Mouse (Mus musculus) embryonic facial prominence, embryonic 11.5 days (tissue): ENCODE data around the gene Nphp4. TPM values are rescaled to one million over a fixed set of nuclear protein-coding genes. Genes with fewer than 3 reads are reported as not detected.
A peak's percentile ranks its signal among the peaks of the same experiment; 100 is the strongest.

ENCODE experiments used
- ATAC-seq: fragments of 200-750 bp; cut with Nextera tagmentation; replicated peaks from 2 replicates; pipeline ENCODE4 v1.8.0; 2017; ENCODE audit warnings: low read depth; ENCODE audit not compliant: insufficient number of reproducible peaks, low FRiP score, low TSS enrichment
- DNase-seq: peaks from one replicate; pipeline ENCODE4 v3.0.0-alpha.2; 2015; ENCODE audit warnings: low spot score
- H3K27ac ChIP-seq: fragments of 300-500 bp; sonication (generic); replicated peaks from 2 replicates; pipeline ENCODE4 v1.5.1; 2014; ENCODE audit warnings: mild to moderate bottlenecking, low read depth, low read length, control low read depth
- H3K27me3 ChIP-seq: fragments of 300-500 bp; sonication (generic); 2 replicates; pipeline ENCODE4 v1.6.1; 2014; ENCODE audit warnings: mild to moderate bottlenecking, low read length, moderate library complexity, mixed read lengths; ENCODE audit not compliant: control insufficient read depth, insufficient read depth
- H3K36me3 ChIP-seq: fragments of 300-500 bp; sonication (generic); replicated peaks from 2 replicates; pipeline ENCODE4 v1.6.1; 2014; ENCODE audit warnings: low read depth, mild to moderate bottlenecking, low read length, moderate library complexity, mixed read lengths; ENCODE audit not compliant: control insufficient read depth, insufficient read depth
- H3K4me1 ChIP-seq: fragments of 300-500 bp; sonication (generic); 2 replicates; pipeline ENCODE4 v1.6.1; 2014; ENCODE audit warnings: low read length, mixed read lengths; ENCODE audit not compliant: control insufficient read depth, insufficient read depth
- H3K4me2 ChIP-seq: fragments of 300-500 bp; sonication (generic); 2 replicates; pipeline ENCODE4 v1.6.1; 2014; ENCODE audit warnings: low read depth, mild to moderate bottlenecking, control low read depth, low read length, moderate library complexity
- H3K4me3 ChIP-seq: fragments of 300-500 bp; sonication (generic); 2 replicates; pipeline ENCODE4 v1.5.1; 2014; ENCODE audit warnings: low read depth, low read length, control low read depth
- H3K9ac ChIP-seq: fragments of 300-500 bp; sonication (generic); replicated peaks from 2 replicates; pipeline ENCODE4 v1.6.1; 2014; ENCODE audit warnings: mild to moderate bottlenecking, control low read depth, low read length
- H3K9me3 ChIP-seq: fragments of 300-500 bp; sonication (generic); replicated peaks from 2 replicates; pipeline ENCODE4 v1.6.1; 2016; ENCODE audit warnings: mild to moderate bottlenecking, low read length, inconsistent platforms, mixed read lengths; ENCODE audit not compliant: control insufficient read depth
- WGBS: fragments of 180-500 bp; shearing (Covaris S2); extraction: QIAGEN DNeasy Blood & Tissue Kit; methylation state at CpG from one replicate; pipeline ENCODE4 v1.1.7; 2014; 5-methylcytosine and 5-hydroxymethylcytosine counted together
- polyA plus RNA-seq: library from polyadenylated mRNA; unstranded; fragments of >200 nt; fragmentation: Nextera tagmentation; extraction: Ambion mirVana; gene quantifications from 2 replicates; pipeline ENCODE4 v1.2.1, GENCODE M21; 2014

Gene Nphp4
- 2.2 and 2.9 TPM in 2 replicates for polyA plus RNA-seq

DNA sequence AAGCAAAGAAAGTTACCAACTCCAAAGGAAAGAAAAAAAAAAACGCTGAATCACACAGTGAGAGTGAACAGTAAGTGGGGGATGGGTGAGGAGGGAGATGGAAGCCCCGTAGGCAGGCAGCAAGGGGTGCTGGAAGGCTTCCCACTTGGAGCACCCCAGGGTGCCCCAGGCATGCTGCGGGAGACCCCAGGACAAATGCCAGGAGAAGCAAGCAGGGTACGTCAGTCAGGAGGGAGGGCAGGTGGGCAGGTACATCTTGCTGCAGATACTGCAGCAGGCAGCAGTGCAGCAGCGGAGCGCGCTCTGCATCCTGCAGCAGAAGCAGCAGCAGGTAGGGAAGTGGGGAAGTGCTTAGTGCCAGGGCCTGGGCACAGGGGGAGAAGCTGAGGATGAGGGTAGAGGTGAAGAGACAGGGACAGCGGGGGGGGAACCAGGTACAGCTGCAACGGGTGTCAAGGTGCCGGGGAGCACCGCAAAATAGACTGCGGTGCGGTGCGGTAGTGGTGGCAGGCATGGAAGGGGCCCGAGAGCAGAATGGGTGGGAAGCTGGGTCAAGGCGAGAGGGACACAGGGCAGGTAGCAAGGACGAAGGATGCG lies at the start of gene Nphp4:
TSS of gene Nphp4 (plus strand) at position 280 of the 597 bp plus-strand sequence.
- Histone ChIP-seq H3K27me3 (peaks cover 9% of the 10 kb centered on the region), H3K27ac (no peak within 1 kb of the TSS), H3K4me2 (peak within 1 kb of the TSS; percentile 53), H3K9me3 (no peaks in the 10 kb centered on the region), H3K36me3 (no peaks in the 10 kb centered on the region), H3K4me3 (peak within 1 kb of the TSS; percentile 70), H3K4me1 (peaks cover 3% of the 10 kb centered on the region), H3K9ac (peak within 1 kb of the TSS; percentile 90)
- WGBS = 2% methylated on average over 18 of the region's 18 CpGs
- DNase-seq = no peak
- ATAC-seq = no peak

DNA sequence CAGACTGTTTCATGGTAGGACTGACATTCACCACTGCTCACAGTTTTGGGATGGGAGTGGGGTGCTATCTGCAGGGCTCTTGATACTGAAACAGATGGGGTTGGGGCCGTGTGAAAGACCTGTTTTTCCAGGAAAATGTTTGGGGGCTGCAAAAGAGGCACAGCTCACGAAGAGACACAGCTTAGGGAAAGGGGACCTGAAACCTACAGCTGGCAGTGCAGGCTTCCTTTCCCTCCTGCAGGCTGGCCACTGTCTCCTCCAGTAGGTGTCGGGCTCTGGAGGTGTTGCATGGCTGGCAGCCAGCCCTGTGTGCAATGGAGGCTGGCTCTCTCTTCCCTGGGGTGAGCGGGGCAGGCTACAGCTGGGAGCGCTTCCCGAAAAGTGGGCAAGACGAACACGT lies 48.2 kb upstream of the Nphp4 start:
- no peak for DNase-seq
- WGBS = 55% methylated on average over 8 of the region's 8 CpGs
- H3K36me3 ChIP-seq = no peaks in the 10 kb centered on the region
- no peak overlapping the region for H3K9ac ChIP-seq
- no peaks in the 10 kb centered on the region for H3K4me1 ChIP-seq
- H3K4me2 ChIP-seq = no peak overlapping the region
- no peak for ATAC-seq
- no peaks in the 10 kb centered on the region for H3K9me3 ChIP-seq
- H3K27me3 ChIP-seq = no peaks in the 10 kb centered on the region
- H3K4me3 ChIP-seq = no peak overlapping the region
- H3K27ac ChIP-seq = no peak overlapping the region

DNA sequence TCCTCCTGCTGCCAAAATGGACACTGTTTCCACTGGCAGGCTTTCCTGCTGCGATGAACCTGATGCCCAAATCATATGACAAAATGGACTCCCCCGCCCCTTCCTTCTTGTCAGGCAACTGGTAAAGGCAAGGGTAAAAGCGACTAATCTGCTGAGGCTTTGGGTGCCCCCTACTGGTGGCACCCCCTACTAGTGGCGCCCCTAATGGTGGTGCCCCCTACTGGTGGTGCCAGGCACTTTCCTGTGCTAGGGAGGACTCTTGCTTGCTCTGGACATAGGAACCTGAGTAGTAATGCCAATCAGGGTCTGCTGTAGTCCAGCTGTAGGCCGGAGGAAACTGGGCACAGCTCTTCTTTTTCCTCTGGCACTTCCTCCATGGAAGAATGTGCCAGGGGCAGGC lies 44.2 kb upstream of the Nphp4 start:
- Histone ChIP-seq H3K9me3 (no peaks in the 10 kb centered on the region), H3K4me3 (no peak overlapping the region), H3K27ac (no peak overlapping the region), H3K4me2 (no peak overlapping the region), H3K9ac (no peak overlapping the region), H3K27me3 (no peaks in the 10 kb centered on the region), H3K36me3 (no peaks in the 10 kb centered on the region), H3K4me1 (no peaks in the 10 kb centered on the region)
- DNase-seq (peak; percentile 47), ATAC-seq (no peak)
- WGBS = 56% methylated on average over 5 of the region's 5 CpGs

DNA sequence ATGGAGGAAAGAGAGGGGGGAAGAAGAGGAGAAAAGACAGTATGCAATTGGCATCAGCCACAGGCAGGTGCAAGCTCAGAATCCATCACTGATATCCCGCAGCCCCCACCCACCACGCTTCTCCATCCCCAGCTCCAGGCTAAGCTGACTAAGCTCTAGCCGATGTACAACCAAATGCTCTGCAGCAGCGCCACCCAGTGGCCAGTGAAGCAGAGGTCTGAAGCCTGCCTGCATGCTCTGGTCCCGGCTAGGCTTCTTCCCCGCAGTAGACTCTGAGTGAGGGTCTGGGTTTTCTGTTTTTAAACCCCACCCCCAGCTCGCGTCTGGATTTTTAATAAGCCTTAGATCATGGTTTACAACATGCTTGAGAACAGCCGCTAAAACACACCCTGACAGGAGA lies 41.7 kb upstream of the Nphp4 start:
- no peaks in the 10 kb centered on the region for H3K9me3 ChIP-seq
- no peak overlapping the region for H3K27ac ChIP-seq
- 3% methylated on average over 9 of the region's 9 CpGs for WGBS
- H3K4me2 ChIP-seq = peak overlapping the region; percentile 24
- no peak overlapping the region for H3K4me3 ChIP-seq
- ATAC-seq = peak; percentile 88
- H3K4me1 ChIP-seq = no peaks in the 10 kb centered on the region
- no peak overlapping the region for H3K9ac ChIP-seq
- no peaks in the 10 kb centered on the region for H3K27me3 ChIP-seq
- DNase-seq = peak; percentile 93
- no peaks in the 10 kb centered on the region for H3K36me3 ChIP-seq

DNA sequence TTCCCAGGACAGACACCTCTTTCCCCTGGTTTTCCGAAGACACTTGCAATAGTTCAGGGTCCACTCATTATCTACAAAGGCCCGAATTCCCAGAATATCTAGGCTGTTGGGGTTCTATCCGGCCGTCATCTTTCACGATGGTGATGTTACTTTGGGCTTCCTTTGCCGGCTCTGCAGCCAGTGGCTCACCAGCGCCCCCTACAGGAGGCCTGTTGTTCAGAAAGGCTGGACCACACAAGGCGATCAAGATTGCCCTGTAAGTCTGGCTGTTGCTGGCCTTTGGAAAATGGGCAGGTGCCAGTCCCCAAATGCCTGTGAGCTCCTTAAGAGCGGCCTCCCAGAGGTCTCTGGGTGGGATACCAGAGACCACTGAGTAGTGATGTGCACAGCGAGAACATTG lies 41.3 kb upstream of the Nphp4 start:
- Histone ChIP-seq H3K4me2 (peak overlapping the region; percentile 24), H3K27me3 (no peaks in the 10 kb centered on the region), H3K9ac (no peak overlapping the region), H3K27ac (no peak overlapping the region), H3K36me3 (no peaks in the 10 kb centered on the region), H3K9me3 (no peaks in the 10 kb centered on the region), H3K4me3 (no peak overlapping the region), H3K4me1 (no peaks in the 10 kb centered on the region)
- DNase-seq (peak; percentile 80), ATAC-seq (peak; percentile 22; the same call in 1 of the 2 replicates)
- 10% methylated on average over 10 of the region's 10 CpGs for WGBS

DNA sequence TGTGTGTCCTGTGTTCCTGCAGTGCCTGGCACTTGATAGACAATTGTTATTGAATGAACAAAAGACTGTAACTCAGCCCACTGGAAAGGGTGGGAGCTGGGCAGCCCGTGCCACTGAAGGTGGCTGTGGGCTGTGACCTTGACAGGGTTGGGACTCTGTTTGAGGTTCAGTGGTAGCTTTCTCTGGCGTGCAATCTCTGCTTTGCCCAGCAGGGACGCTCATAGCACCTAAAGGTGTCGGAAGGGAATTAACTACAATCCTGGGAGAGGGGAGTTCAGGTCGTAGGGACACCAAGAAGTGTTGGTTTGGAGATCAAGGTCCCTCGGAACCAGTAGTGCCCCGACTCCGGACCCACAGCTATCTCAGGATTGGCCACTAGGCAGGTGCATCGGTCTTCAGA lies 35.6 kb upstream of the Nphp4 start:
- WGBS = 60% methylated on average over 9 of the region's 9 CpGs
- Histone ChIP-seq H3K4me3 (no peak overlapping the region), H3K27ac (no peak overlapping the region), H3K9me3 (no peaks in the 10 kb centered on the region), H3K4me1 (no peaks in the 10 kb centered on the region), H3K36me3 (no peaks in the 10 kb centered on the region), H3K4me2 (no peak overlapping the region), H3K27me3 (no peaks in the 10 kb centered on the region), H3K9ac (no peak overlapping the region)
- no peak for DNase-seq
- ATAC-seq = no peak

DNA sequence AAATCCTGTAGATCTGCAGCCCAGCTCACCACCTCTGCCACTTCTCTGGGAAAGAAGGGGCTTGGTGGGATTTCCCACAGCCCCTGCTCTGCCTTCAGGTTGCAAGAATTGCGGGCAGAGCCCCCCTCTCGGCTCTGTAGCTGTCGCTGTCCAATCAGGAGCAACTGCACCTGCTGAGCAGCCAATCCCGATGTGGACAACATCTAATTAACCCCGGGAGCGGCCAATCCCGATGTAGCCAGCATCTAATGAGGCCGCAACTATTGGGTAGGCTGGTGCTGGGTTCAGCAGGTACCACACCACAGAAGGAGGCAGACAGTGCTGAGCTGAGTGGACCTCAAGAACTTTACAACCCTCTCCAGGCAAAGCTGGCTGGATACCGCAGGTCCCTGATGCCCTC lies 35.0 kb upstream of the Nphp4 start:
- H3K4me2 ChIP-seq = no peak overlapping the region
- H3K27ac ChIP-seq = no peak overlapping the region
- ATAC-seq (no peak), DNase-seq (no peak)
- no peaks in the 10 kb centered on the region for H3K4me1 ChIP-seq
- H3K9me3 ChIP-seq = no peaks in the 10 kb centered on the region
- 30% methylated on average over 9 of the region's 9 CpGs for WGBS
- H3K4me3 ChIP-seq = no peak overlapping the region
- no peaks in the 10 kb centered on the region for H3K36me3 ChIP-seq
- no peak overlapping the region for H3K9ac ChIP-seq
- no peaks in the 10 kb centered on the region for H3K27me3 ChIP-seq

DNA sequence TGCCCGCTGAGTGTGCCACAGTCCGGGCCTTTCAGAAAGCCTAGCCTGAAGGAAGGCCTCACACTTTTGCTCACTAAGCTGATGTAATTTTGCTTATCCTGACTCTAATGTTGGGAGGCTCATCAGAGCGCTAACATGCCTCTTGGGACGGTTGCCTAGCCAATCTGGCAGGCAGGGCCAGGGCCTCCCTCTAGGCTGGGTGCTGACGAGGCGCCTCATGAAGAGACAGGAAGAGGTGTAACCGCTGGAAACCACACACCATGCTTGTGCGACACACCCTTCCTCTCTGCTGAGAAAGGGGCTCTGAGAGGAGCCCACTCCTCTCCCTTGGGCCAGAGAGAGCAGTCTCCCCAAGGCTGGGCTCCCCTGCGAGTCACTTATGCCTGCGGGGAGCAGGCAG lies 30.3 kb upstream of the Nphp4 start:
- no peak for ATAC-seq
- DNase-seq = no peak
- WGBS = 84% methylated on average over 10 of the region's 10 CpGs
- no peak overlapping the region for H3K4me3 ChIP-seq
- no peak overlapping the region for H3K4me2 ChIP-seq
- no peaks in the 10 kb centered on the region for H3K27me3 ChIP-seq
- H3K27ac ChIP-seq = no peak overlapping the region
- no peaks in the 10 kb centered on the region for H3K9me3 ChIP-seq
- H3K4me1 ChIP-seq = no peaks in the 10 kb centered on the region; the same call in 1 of the 2 replicates
- no peak overlapping the region for H3K9ac ChIP-seq
- H3K36me3 ChIP-seq = no peaks in the 10 kb centered on the region
